Mouse (Mus musculus) adrenal gland, adult 2 months (tissue): ENCODE data around the gene Ttc7. TPM values are rescaled to one million over a fixed set of nuclear protein-coding genes. Genes with fewer than 3 reads are reported as not detected.

Source experiments
- DNase-seq: peaks from one replicate; pipeline ENCODE4 v3.0.0; 2021
- polyA plus RNA-seq: library from polyadenylated mRNA; depleted of rRNA; stranded (reverse); fragments of >200 nt; gene quantifications from 2 replicates; pipeline ENCODE4 v1.2.3, GENCODE M21; 2012; rRNA removed
- total RNA-seq, 2 experiments: library from RNA; stranded (reverse); gene quantifications; 2 replicates each; pipeline ENCODE4 v1.2.3; 2021

Ttc7 gene
- total and polyA plus RNA-seq, 3 experiments = 12.0 to 34.0 (median 15.1) TPM

DNA sequence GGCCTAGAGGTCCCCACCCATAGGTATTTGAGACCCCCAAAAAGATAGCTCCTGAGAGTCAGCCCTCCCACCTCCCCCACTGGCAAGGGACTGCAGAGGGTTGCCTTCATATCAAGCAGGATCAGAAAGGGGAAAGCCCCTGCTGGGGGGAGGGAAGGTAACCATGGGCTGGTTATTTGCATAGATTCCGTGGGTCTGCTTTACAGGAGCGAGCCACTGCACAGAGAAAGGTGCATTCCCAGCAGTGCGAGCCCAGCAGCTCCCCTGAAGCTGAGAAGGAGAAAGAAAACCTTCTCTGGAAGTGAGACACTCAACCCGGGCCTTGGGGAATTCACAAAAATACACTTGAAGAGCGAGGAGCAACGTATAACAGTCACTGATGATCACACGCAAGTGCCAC lies 135.4 kb downstream of the Ttc7 start:
- no peak for DNase-seq

- no peak for DNase-seq
Observed at GRCm38 (mm10) chr17:87427511-87427910, 144.8 kb downstream of the Ttc7 start, which contains the start of gene Stpg4. Gene Stpg4 (minus strand): TSS chr17:87427741.

- no peak for DNase-seq
Observed at GRCm38 (mm10) chr17:87429431-87429830, 146.7 kb downstream of the Ttc7 start.

Other genes with a start within 250 kb of the Ttc7 start
- gene Socs5, start 175.2 kb upstream of the Ttc7 start, total RNA-seq = 10 to 100 TPM; 60.2 to 96.4 TPM
- 63.5 and 68.3 TPM in 2 replicates for gene Socs5, start 175.2 kb upstream of the Ttc7 start, polyA plus RNA-seq
- gene Mcfd2, start 17.0 kb upstream of the Ttc7 start, total RNA-seq = 100 to 1,000 TPM; 232 to 255 TPM
- gene Mcfd2, start 17.0 kb upstream of the Ttc7 start, polyA plus RNA-seq = 178 and 211 TPM in 2 replicates
- gene Stpg4, start 144.9 kb downstream of the Ttc7 start, total RNA-seq = not detected
- gene Stpg4, start 144.9 kb downstream of the Ttc7 start, polyA plus RNA-seq = not detected in 2 replicates
- 100 to 1,000 TPM; 485 to 563 TPM for gene Calm2, start 164.0 kb downstream of the Ttc7 start, total RNA-seq
- gene Calm2, start 164.0 kb downstream of the Ttc7 start, polyA plus RNA-seq = 6.4 and 6.8 TPM in 2 replicates